ENCODE assay signal across 9 mouse cellular contexts in the genomic region with DNA sequence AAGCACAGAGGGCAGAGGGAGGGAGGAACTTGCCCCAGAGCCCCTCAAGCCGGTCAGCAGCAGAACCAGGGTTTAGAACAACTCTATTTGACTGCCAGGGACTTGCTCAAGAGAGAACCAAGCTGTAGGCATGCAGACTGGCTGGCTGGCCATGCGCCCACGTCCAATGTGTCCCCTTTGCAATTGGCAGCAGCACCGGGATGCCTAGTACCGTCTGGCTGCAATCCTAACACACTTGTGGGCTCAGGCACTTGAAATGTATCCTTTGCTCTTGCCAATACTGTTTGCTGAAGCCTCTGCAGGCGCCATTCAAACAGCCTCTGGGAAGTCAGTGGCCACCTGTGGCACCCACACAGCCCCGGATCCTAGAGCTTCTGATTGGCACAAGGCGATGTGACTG. TPM values are rescaled to one million over a fixed set of nuclear protein-coding genes. Genes with fewer than 3 reads are reported as not detected.
DNase-seq lines count a peak whose midpoint lies in the region; ATAC-seq and TF ChIP-seq lines count a peak whose summit lies in the region.
"Had no signal": no experiment of that assay in that cellular context is flagged by ENCODE, and none has a peak within 500 bp of the region (broad histone marks: within the 10 kb centered on the region; RNA-seq: fewer than 3 reads in every experiment).

No protein-coding gene starts in this region.

- peak; percentile 80 for ATAC-seq in heart, embryonic 16.5 days (replicated peaks; ENCODE audit: extremely low read depth, insufficient read depth, low FRiP score)

- DNase-seq in adrenal gland, postnatal 14 days = peak; percentile 73
- no peak for DNase-seq in adrenal gland, postnatal 4 days (ENCODE audit: low spot score in 2 of 2)
- peak; percentile 25 to 40 for DNase-seq in cerebellum, postnatal 36 days
- peak; percentile 69 to 91 for DNase-seq in left cerebral cortex, postnatal 25 days (ENCODE audit: low spot score in 2 of 2)
- DNase-seq in retina, postnatal 1 day = no peak
- no peak for DNase-seq in kidney, postnatal 10 days
- no peak for DNase-seq in thymus, adult 2 months

- no peak overlapping the region for H3K4me3 ChIP-seq in heart, embryonic 16.5 days (ENCODE audit: low read length)
- H3K4me3 ChIP-seq in thymus, adult 2 months (ENCODE audit: control insufficient read depth, insufficient read depth, low read length) = no peak overlapping the region
- H3K4me3 ChIP-seq: heart, embryonic 13.5 days had no signal

- no peaks in the 10 kb centered on the region for H3K36me3 ChIP-seq in heart, embryonic 16.5 days (ENCODE audit: control insufficient read depth, insufficient read depth)
- no peaks in the 10 kb centered on the region for H3K36me3 ChIP-seq in thymus, adult 2 months (ENCODE audit: control insufficient read depth, insufficient read depth, low read length)
- H3K36me3 ChIP-seq: heart, embryonic 13.5 days had no signal

- no peak overlapping the region; the same call in 1 of the 2 replicates for H3K27ac ChIP-seq in heart, embryonic 16.5 days (ENCODE audit: low read length)
- H3K27ac ChIP-seq in thymus, adult 2 months (ENCODE audit: control insufficient read depth, insufficient read depth, low read length) = no peak overlapping the region
- H3K27ac ChIP-seq: heart, embryonic 13.5 days had no signal

- no peak for TF ChIP-seq CTCF in thymus, adult 2 months (IDR thresholded peaks at IDR 0.05; ENCODE audit: borderline replicate concordance, control insufficient read depth, extremely low read depth, insufficient read depth, low read length, poor library complexity)

- intact Hi-C loops in left cerebral cortex, postnatal 25 days (cut with DNase I) = no loop called here

- TF ChIP-seq POLR2A in thymus, adult 2 months (IDR thresholded peaks at IDR 0.05; ENCODE audit: control insufficient read depth, extremely low read depth, insufficient read depth, low read length, poor library complexity) = no peak

- H3K9me3 ChIP-seq in heart, embryonic 16.5 days (replicated peaks; ENCODE audit: control insufficient read depth, low read length) = no peaks in the 10 kb centered on the region

- WGBS in heart, embryonic 16.5 days = 37% methylated on average over 8 of the region's 8 CpGs
- 79% methylated on average over 8 of the region's 8 CpGs for WGBS in thymus, adult 2 months

- H3K27me3 ChIP-seq in heart, embryonic 16.5 days (ENCODE audit: control insufficient read depth, insufficient read depth, low read length) = peaks cover 27% of the 10 kb centered on the region
- H3K27me3 ChIP-seq in thymus, adult 2 months (ENCODE audit: control insufficient read depth, insufficient read depth, low read length) = no peaks in the 10 kb centered on the region; the same call in 1 of the 2 replicates

- peaks cover 15% of the 10 kb centered on the region for H3K4me1 ChIP-seq in heart, embryonic 16.5 days (ENCODE audit: control insufficient read depth, insufficient read depth, low read length)
- no peaks in the 10 kb centered on the region for H3K4me1 ChIP-seq in thymus, adult 2 months (replicated peaks; ENCODE audit: control insufficient read depth, insufficient read depth, low read length)

- H3K4me2 ChIP-seq in heart, embryonic 16.5 days (ENCODE audit: low read depth, low read length) = no peak overlapping the region
- H3K4me2 ChIP-seq: heart, embryonic 13.5 days had no signal

- no peak overlapping the region for H3K9ac ChIP-seq in heart, embryonic 16.5 days (ENCODE audit: low read length)
- H3K9ac ChIP-seq: heart, embryonic 13.5 days had no signal

RNA-seq across cellular contexts. Expression of a gene that starts 53.4 kb away (rescaled TPM):
- total RNA-seq in adrenal gland, postnatal 14 days (2021) = 26.3 and 36.4 TPM in 2 replicates
- total RNA-seq in adrenal gland, postnatal 4 days (2021) = 10 to 100 TPM; 55.5 to 62.7 TPM
- polyA plus RNA-seq in heart, embryonic 16.5 days (2015; fragmentation: Nextera tagmentation; extraction: Ambion mirVana) = 14.9 and 15.5 TPM in 2 replicates
- total RNA-seq in left cerebral cortex, postnatal 25 days (2021) = 1 to 10 TPM; 4.8 to 5.9 TPM
- polyA plus RNA-seq in thymus, adult 2 months (2012; rRNA removed) = 2.1 and 3.0 TPM in 2 replicates

RNA-seq across cellular contexts. Expression of a gene that starts 56.0 kb away (rescaled TPM):
- 183 and 185 TPM in 2 replicates for total RNA-seq in adrenal gland, postnatal 14 days (2021)
- total RNA-seq in adrenal gland, postnatal 4 days (2021) = 100 to 1,000 TPM; 212 to 219 TPM
- 182 and 197 TPM in 2 replicates for polyA plus RNA-seq in heart, embryonic 16.5 days (2015; fragmentation: Nextera tagmentation; extraction: Ambion mirVana)
- 100 to 1,000 TPM; 184 to 185 TPM for total RNA-seq in left cerebral cortex, postnatal 25 days (2021)
- polyA plus RNA-seq in thymus, adult 2 months (2012; rRNA removed) = 133 and 158 TPM in 2 replicates

Comparison
In these comparisons a context has a peak if more than half of its experiments do, and no peak if none do; other contexts are left out.
1. DNase-seq: peak in adrenal gland, postnatal 14 days (single experiment), cerebellum, postnatal 36 days (2 of 2) and left cerebral cortex, postnatal 25 days (2 of 2); none in adrenal gland, postnatal 4 days (0 of 2), retina, postnatal 1 day (single experiment), kidney, postnatal 10 days (single experiment) and thymus, adult 2 months (single experiment).